Comparison of ENCODE assay signal across 8 mouse cellular contexts in genomic region chr14:55659960-55660573, GRCm38 (mm10). TPM values are rescaled to one million over a fixed set of nuclear protein-coding genes. Genes with fewer than 3 reads are reported as not detected.
A peak's percentile ranks its signal among the peaks of the same experiment; 100 is the strongest.
DNase-seq lines count a peak whose midpoint lies in the region; ATAC-seq lines count a peak whose summit lies in the region.

Gene Mdp1, minus strand, starts transcription at chr14:55660508.

- DNase-seq in adrenal gland, adult 2 months = peak; percentile 89
- peak; percentile 92 for DNase-seq in embryo, embryonic 10.5 days (ENCODE audit: low spot score)
- DNase-seq in gastrocnemius, postnatal 14 days = peak; percentile 81
- peak; percentile 75 to 88 for DNase-seq in left cerebral cortex, postnatal 10 days (ENCODE audit: extremely low spot score in 1 of 2, low spot score in 2 of 2)
- peak; percentile 91 for DNase-seq in right cerebral cortex, postnatal 10 days (ENCODE audit: low spot score in 2 of 2)
- DNase-seq in urinary bladder, postnatal 36 days (ENCODE audit: low spot score in 2 of 2) = peak; percentile 64 to 78

- ATAC-seq in inflammation-experienced regulatory T-cells, adult 6 months = peak; percentile 96
- peak; percentile 98 for ATAC-seq in megakaryocyte progenitor cell, adult 5-6 weeks (replicated peaks; ENCODE audit: poor library complexity)

- intact Hi-C loops in gastrocnemius, postnatal 14 days (cut with DNase I; ENCODE audit: low total_unique reads) = no loop called here
- intact Hi-C loops in left cerebral cortex, postnatal 10 days (cut with DNase I) = no loop called here

RNA-seq across cellular contexts. Expression of gene Mdp1, which starts in this region (rescaled TPM):
- 10 to 100 TPM; 57.9 to 58.2 TPM for total RNA-seq in adrenal gland, adult 2 months (2021)
- 13.8 and 17.9 TPM in 2 replicates for polyA plus RNA-seq in adrenal gland, adult 2 months (2012; rRNA removed)
- 10 to 100 TPM; 17.8 to 19.7 TPM for total RNA-seq in gastrocnemius, postnatal 14 days (2021)
- polyA plus RNA-seq in inflammation-experienced regulatory T-cells, adult 6 months (2017; shearing (Covaris generic)) = 100 to 1,000 TPM in 1 of 3 experiments, 10 to 100 TPM in 2; 89.2 to 101 (median 95.6) TPM
- 10 to 100 TPM; 43.7 to 48.4 TPM for total RNA-seq in left cerebral cortex, postnatal 10 days (2021)
- total RNA-seq in megakaryocyte progenitor cell, adult 5-6 weeks (2015) = 19.3 and 21.4 TPM in 2 replicates
- total RNA-seq in megakaryocyte progenitor cell, adult 5-6 weeks (2017) = 21.7 and 22.4 TPM in 2 replicates

Comparison
In these comparisons a context has a peak if more than half of its experiments do, and no peak if none do; other contexts are left out.
1. Peak in every context shown above with its lines: DNase-seq and ATAC-seq.